Mouse (Mus musculus) spleen, postnatal 36 days (tissue): ENCODE data around the gene Ugt1a6b.

ENCODE experiments used
- DNase-seq, 2 experiments: peaks; one replicate each; pipeline ENCODE4 v3.0.0; 2022; ENCODE audit warnings: low spot score in 2 of 2, mixed read lengths in 1 of 2

Ugt1a6b gene

DNA sequence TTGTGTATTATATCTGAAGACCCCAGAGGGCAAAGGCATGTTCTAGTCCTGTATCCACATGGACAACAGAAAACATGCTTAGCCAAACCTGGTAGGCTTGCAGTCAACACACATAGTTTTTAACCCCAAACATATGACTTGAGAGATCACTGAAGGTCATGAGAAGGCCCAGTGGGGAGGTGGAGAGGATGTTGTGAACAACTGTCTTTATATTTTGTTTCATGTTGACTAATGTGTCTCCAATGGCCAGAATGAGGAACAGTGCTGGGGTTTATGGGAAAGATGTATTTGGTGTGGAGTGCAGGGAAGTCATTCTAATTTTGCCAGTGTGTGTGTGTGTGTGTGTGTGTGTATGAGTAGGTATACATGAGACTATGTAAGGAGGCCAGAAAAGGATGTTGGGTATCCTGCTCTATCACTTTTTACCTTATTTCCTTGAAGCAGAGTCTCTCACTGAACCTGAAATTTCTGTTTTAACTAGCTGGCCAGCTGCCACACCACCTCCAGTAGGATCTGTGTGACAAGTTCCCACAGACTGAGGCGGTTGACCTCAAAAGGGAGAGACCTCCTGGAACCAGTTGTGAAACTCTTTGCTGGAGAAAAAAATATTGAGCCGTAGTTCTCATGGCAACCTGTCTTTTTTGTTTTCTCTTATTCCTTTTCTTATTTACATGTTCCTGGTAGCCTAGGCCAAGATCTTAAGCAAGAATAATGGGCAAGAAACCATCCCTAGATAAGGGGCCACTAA is 121.2 kb downstream of the Ugt1a6b start:
- DNase-seq = peak; percentile 28 to 47

GRCm38 (mm10) chr1:88225301-88225700 is 122.2 kb downstream of the Ugt1a6b start:
- peak; percentile 0 to 1 for DNase-seq

GRCm38 (mm10) chr1:88225741-88226140 is 122.7 kb downstream of the Ugt1a6b start:
- peak; percentile 1 for DNase-seq

- no peak for DNase-seq
These were observed 123.8 kb downstream of the Ugt1a6b start, which contains the start of gene Mroh2a for GRCm38 (mm10) chr1:88226670-88227379. Gene Mroh2a (plus strand): TSS chr1:88226986.

GRCm38 (mm10) chr1:88227482-88227881 is 124.4 kb downstream of the Ugt1a6b start:
- no peak for DNase-seq

DNA sequence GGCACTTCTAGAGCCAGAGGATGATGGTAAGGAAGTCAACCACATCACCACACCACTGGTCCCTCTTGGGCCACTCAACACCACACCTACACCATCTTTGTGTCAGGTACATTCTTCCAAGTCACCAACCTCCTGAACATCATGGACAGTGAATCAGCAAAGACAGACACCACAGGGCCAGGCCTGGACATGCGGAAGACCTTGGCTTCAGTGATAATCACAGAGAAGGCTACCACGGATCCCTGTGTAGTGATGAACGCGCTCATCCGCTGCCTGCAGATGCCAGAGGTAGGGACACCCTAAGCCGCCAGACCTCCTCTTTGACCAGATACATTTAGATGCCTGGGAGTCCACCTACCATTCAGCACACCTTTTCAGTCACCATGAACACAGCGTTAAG is 125.1 kb downstream of the Ugt1a6b start:
- no peak for DNase-seq

- DNase-seq = no peak
These were observed 126.5 kb downstream of the Ugt1a6b start for GRCm38 (mm10) chr1:88229566-88229965.

DNA sequence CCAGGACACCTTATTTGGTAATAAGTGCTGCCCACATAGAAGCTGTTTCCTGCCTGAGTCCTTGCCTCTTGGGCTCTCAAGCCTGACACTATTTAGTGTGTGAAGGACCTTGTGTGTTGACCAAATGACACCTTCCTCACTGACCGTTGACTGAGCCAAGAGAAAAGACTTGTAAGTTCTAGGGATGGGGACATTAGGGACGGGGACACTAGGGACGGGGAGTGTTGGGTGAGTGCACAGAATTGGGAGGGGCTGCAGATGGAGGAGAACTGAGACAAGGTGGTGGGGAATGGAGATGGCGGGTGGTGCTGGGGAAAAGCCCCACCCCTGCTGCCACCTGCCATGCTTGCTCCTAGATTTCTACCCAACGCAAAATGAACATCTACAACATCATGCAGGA is 126.9 kb downstream of the Ugt1a6b start:
- no peak for DNase-seq

- DNase-seq = no peak
These were observed 127.4 kb downstream of the Ugt1a6b start for GRCm38 (mm10) chr1:88230421-88230820.

GRCm38 (mm10) chr1:88230981-88231802 is 128.1 kb downstream of the Ugt1a6b start:
- DNase-seq = no peak

DNA sequence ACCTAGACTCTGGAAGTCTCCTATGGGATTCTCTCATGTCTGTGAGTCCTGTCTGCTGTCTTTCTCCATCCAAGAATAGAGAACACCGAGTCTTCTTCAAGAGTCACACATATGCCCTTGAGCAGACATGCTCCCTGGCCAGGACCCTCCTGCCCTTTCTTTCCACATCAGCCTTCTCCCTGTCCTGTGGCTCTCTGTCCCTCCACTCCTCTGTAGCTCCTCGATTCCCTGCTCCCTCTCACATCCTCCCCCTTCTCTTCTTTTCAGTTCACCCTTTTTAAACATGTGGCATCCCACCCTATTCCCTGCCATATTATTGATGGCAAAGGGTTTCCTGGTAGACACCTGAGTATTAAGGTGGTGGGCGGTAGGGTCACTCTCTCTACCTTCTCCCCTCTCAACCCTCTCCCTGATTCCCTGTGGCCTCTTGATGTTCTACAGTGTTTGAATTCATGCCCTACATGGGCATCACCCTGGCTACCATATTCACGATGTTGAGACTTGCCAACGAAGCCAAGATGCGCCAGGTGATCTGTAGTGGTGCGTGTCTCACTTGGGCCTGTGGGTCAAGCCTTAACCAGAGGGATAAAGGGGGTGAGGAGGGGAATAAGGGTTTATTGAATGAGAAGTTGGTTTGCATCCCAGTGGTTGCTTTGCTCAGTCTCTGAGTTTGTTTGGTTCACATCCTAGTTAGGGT is 128.9 kb downstream of the Ugt1a6b start:
- no peak for DNase-seq

DNA sequence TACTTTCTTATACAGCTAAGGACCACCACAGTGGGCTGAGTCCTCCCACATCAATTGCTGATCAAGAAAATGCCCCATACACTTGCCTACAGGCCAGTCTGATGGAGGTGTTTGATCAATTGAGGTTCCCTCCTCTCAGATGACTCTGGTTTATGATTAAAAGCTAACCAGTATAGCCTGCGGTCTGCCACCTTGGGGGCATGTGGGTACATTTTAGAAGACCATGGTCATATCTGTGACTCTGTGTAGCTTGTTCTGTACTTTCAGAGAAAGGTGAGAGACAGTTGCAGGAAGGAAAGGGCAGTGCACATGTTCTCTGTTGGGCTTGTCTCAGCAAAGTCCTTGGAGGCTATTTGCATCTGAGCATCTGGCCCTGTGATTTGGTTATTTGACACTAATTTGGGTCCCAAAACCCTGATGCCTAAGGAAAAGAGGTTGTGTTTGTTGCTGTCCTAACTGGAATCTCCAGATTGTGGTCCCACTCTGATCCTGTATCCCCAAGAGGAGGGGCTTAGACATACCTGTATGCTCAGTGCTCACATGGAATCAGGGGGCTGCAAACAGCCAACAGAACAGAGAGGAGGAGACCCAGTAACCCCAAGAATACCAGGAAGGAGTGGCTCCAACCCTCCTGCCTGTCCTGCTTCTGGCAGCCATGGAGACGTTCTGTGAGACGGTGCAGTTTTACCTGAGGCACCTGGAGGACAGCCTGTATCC is 129.8 kb downstream of the Ugt1a6b start:
- no peak for DNase-seq

GRCm38 (mm10) chr1:88233421-88234247 is 130.6 kb downstream of the Ugt1a6b start:
- no peak for DNase-seq

GRCm38 (mm10) chr1:88234248-88234610 is 131.2 kb downstream of the Ugt1a6b start:
- DNase-seq = no peak

GRCm38 (mm10) chr1:88234646-88235045 is 131.6 kb downstream of the Ugt1a6b start:
- no peak for DNase-seq

DNA sequence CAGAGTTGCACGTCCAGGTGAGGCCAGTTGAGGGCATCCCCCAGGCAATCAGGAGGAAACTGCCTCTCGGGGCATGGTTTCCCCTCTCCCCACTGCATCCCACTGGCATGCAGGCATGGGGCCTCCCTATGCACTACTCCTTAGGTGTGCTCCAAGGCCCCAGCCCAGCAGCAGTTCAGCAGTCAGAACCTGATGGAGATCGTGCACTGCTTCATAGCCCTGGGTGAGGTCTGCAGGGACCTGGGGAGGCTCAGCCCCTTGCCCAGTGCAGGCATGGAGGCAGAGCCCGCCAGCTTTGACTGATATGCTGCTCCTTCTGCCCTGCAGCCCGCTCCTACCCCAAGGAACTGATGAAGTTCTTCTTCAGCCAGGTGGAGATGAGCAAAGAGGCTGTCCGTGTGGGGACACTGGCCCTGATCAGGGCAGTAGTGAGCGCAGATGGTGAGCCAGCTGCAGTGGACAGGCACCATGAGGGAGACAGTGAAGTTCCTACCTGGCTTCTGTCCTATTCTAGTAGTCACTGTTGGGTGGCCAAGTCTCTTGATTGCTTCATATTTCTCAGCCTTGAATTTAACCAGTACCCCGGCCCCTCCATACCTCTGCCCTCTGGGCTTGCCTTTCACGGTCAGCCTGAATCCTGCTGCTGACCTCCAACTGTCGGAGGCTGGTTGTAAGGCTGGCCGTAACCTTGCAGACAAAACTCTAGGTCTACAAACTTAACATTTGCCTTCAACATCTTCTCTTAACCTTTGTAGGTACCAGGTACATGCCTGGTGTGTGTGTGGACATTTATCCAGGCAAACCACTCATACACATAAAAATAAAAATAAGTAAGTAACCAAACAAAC is 132.2 kb downstream of the Ugt1a6b start:
- no peak for DNase-seq

GRCm38 (mm10) chr1:88235894-88236415 is 132.9 kb downstream of the Ugt1a6b start:
- no peak for DNase-seq

DNA sequence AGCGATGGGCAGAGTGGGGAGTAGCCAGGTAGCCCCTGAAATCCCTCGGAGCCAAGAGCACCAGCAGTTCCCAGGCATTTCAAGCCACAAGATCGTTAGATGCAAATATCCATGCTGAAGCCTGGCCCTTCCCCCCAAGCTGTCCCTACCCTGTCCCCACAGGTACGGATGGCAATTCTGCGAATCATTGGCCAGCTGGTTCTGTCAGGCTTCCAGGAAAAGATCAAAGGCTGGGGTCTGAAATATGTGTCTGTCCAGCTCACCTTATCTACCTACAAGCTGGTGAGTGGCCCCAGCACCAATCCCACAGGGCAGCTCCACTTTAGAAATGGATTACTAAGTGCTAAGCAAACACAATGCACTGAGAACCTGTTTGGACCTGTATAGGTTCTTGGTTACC is 134.3 kb downstream of the Ugt1a6b start:
- DNase-seq = no peak

DNA sequence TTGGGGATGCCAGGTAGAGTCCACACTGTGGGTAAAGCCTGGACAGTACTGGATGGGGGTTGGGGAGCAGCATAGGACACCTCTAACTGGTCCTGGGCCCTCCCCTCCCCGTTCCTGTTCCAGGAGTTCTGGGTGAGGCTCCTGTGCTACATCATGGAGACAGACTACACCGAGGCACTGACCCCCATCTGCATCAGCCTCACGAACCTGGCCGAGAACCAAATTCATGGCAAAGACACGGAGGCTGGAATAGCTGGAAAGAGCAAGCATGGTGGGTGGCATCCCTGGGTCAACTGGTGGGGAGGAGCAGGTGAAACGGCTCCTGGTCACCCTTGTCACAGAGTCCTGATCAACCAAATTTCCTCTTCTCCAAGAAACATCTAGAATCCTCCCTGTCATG is 135.7 kb downstream of the Ugt1a6b start:
- no peak for DNase-seq
